Mouse (Mus musculus) erythroblast, adult 5-6 weeks (primary cell): ENCODE measurements around the gene Prox1. TPM values are rescaled to one million over a fixed set of nuclear protein-coding genes. Genes with fewer than 3 reads are reported as not detected.

ENCODE experiments used
- ATAC-seq: replicated peaks from 2 replicates; pipeline ENCODE4 v1.8.0; 2016; ENCODE audit warnings: moderate number of reproducible peaks, mild to moderate bottlenecking, moderate TSS enrichment, inconsistent platforms; ENCODE audit not compliant: poor library complexity, low FRiP score, severe bottlenecking
- total RNA-seq, 2 experiments: library from RNA; stranded (forward) in 1 of 2; stranded (reverse) in 1 of 2; fragments of 150-400 nt in 1 of 2; fragments of 200-764, 138-1000 nt in 1 of 2; gene quantifications; 2 replicates each; pipeline versions ENCODE4 v1.2.3 to v1.2.4; 2015 to 2017; ENCODE audit warnings: low replicate concordance in 2 of 2

Prox1 gene
- total RNA-seq, 2 experiments from 2014 or later: not detected

DNA sequence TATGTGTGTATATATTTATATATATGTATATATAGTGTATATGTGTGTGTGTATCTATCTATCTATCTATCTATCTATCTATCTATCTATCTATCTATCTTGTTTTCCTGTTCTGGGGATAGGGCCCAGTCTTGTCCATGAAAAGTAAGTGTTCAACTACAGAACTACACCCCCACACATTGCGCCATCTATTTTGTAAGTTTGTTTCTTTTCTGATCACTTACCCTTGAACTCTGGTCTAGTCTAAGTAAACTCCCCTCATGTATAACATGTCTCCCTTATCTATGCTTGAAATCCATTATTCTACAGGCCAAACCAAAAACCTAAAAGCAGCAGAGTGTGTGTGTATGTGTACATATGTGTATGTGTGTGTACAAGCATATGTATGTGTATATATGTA lies 62.9 kb downstream of the Prox1 start:
- ATAC-seq: no peak

DNA sequence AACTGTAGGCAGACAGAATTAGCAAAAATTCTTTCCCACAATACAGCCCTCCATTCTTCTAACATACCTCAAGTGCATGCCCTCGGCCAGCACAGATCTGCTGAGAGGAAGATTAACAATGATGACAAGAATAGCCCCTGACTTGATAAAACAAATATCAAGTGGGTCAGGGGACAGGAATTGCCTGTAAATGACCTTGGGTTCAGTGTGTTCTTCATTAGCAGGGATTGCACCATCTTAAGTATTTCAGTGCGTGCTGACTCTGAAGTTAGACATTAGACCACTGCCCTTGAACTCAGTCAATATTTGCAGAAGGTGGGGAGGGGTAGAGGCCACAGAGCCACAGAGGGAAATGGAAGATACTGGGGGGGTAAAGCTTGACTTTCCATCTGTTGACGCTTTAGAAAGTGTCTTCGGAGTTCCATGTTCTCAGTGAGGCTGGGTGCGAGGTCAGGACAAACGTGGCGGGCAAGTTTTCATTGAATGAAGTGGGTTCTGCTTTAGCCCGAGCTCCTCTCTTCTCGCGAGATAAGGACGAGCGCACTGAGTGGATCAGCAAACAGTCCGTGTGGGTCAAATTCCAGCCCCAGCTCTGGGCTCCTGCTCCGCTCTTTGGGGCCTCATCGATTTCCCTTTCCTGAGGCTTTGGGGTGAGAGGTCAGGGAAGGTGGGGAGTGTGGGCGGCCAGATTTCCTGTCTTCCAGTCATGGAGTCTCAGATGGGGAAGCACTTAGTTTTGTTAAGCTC lies 63.7 kb downstream of the Prox1 start:
- no peak for ATAC-seq

DNA sequence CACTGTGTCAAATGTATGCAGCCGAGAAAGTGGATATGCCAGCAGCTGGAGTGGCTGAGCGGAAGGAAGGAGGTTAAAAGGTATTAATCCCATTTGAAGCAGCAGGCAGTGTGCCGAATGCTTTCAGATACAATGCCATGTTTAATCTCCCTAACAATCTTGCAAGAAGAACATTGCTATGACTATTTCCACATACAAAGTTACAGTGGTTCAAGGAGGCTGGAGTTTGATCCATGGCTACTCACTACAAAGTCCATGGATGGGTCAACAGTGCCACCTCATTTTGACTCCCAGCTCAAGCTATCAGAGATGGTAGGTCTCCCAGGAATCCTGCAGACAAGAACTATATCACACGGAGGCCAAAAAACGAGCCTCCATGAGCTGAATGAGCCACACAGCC lies 64.5 kb downstream of the Prox1 start:
- ATAC-seq: no peak

DNA sequence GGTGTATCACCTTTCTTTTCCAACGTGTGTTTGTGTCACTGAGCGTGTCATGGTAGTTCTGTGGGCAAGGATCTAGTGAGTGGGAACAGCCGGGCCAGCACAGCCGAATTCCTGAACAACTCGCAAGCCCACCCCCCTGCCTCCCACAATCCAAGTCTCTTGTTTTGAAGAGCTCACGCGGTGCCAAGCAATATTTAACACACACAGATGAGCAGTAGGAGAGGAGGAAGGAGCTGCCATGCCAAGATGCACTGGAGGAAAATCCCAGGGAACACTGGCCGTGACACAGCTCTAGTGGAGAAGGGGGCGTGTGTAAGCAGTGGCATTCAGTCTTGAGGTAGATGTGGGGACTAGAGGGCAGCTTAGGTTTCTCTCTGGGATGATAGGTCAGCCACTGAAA lies 77.2 kb downstream of the Prox1 start:
- ATAC-seq: no peak

DNA sequence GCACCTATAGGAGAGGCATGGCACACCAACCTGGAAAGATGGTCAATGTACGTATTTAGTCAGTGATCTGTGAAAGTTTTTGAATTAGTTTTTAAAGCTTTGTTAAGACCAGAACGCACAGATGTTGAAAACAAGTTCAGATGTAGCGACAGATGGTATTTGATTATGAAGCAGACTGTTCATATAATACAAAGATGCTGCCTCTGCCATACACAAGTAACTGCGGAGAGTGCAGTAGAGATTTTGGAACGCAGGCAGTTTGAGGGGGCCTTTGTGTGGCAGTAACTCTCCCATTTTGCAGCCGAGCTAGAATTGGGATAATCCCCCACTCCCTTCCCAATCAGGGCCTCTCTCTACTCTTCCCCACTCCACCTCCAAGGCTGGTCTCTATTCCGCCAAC lies 78.4 kb downstream of the Prox1 start:
- no peak for ATAC-seq

DNA sequence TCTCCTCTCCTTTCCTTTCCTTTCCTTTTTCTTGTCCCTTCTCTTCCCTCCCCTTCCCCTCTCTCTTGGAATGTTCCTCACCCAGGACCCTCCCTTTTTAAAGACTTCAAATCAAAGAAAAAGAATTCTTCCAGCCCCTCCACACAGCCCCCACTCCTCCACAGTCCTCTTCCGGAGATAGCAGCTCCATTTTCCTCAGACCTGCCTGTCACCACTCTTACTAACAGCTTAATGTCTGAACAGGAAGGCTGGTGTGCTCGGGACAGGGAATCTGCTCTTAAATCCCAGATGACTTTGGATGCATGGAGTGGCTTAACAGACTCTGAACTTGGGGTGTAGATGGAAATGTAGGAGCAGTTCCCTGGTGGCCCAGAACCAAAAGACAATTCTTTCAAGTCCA lies 81.6 kb downstream of the Prox1 start:
- no peak for ATAC-seq

DNA sequence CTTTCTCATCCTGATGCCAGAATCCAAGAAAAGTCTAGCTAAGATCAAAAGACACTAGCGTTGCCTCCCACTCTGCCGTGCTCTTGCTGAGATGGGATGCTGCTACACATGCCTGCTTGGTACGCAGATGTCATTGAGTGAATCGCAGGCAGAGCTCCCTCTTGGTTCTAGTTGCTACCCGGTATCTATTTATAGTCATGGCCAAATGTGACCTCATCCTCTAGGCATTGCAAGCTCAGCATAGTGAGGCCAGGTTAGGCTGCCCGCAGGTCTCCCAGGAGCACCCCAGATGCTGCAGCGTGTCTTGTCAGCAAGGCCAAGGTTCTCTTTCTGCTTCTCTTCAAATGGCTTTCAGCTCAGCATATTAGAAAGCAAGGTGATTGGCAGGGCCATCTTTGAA lies 84.8 kb downstream of the Prox1 start:
- ATAC-seq: no peak

DNA sequence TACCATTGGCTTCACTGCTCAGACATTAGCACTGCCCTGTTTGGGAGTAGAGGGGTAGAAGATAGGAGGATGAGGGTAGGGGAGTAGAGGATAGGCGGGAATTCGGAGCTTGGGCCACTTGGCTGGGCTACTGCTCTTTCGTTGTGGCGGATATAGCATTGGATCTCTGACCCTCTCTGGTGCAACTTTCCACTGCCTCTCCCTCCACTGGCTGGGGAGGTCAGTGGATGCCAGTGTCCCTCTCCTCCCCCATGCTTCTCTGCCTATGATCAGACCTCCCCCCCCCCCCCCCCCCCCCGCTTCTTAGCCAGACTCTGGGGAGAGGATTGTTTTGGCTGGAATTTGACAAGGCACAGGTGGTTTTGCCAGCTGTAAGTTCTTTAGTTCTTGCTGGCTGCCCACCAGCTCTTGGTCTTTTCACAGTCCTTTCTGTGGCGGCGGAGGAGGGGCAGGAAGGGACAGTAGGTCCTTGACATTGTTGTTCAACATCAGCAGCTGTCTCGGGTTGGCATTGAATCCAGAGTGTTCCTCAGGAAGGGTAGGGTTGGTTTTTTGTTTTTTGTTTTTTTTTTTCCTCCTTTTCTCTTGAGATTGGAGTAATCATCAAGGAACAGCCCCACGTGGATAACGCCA lies 90.8 kb downstream of the Prox1 start:
- no peak for ATAC-seq

DNA sequence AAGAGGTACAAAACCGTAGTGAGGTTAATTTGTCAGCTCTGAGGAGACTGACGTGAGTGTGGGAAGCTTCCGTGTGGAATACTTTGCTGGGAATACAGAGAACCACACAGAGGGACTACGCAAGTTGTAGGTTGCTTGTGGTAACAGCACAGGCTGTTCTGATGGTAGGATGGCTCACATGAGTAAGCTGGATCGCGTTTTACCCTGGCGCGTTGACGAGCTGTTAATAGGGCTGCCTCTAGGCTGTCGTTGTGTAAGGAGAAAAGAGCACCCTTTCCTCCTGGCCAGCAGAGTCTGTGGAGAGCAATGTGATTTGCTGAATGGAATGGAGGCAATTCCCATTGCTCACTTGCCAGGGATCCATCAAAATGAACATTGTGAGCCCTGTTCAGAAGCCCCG lies 93.9 kb downstream of the Prox1 start:
- no peak for ATAC-seq

Other genes with a start within 250 kb of the Prox1 start
- gene Smyd2, start 248.4 kb downstream of the Prox1 start, total RNA-seq (2015; ENCODE audit: low replicate concordance): 12.1 and 19.4 TPM in 2 replicates
- 6.6 and 17.6 TPM in 2 replicates for gene Smyd2, start 248.4 kb downstream of the Prox1 start, total RNA-seq (2017; ENCODE audit: low replicate concordance)